Mouse (Mus musculus) brain, adult 2 months (tissue): Measurements from ENCODE around the gene Fat2.

Source experiments
- DNase-seq: peaks from one replicate; pipeline ENCODE4 v3.0.0; 2011; ENCODE audit warnings: low read depth, low spot score

Fat2 gene

DNA sequence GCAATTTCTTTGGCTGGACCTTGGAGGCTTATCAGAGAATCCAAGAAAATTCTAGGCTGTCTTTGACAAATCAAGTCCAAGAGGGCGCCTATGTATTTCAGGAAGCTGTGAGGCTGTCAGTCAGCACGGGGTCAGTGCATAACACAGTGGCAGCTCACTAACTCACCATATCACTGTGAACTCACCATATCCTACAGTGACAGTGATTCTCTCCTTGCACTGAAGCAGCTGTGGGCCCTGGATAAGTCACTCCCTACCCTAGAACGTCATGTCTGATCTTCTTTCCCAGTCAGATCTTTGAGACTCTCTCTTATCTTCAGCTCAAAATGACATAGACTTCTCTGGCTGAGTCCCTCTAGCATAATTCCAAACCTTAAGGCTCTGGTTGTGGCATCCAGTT, 96.9 kb downstream of the Fat2 start:
- no peak for DNase-seq

DNA sequence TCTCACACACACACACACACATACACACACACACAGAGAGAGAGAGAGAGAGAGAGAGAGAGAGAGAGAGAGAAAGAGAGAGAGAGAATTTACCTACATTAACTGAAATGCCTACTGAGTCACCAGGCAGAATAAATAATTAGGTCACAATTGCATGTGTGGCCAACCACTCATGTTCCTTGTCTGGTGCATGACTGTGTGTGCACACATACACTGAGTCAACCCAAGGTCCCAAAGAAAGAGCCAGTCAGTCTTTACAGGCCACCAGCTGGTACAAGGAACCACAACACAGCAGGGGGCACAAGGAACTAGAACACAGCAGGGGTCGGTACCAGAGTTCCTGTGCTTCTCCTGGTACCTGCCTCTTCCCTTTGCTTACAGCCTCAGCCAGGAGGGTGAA, 99.5 kb downstream of the Fat2 start:
- no peak for DNase-seq

DNA sequence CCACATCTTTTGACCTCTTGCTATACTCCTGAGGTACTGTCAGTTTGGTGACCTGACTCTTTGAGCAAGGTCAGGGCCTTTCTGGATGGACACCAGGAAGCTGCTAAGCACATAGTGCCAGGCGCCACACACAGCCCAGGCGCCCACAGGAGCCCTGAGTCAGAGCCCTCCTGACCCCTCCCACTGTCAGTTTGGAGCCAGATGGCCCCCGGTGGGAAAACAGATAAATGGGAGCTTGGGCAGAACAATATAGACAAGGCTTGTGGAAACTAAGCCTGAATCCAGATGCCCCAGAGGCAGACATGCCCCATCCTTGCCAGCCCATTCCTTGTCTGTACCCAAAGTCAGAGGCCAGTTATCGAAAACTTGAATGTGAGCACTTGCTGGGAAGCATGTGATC, 101.6 kb downstream of the Fat2 start:
- DNase-seq = no peak

DNA sequence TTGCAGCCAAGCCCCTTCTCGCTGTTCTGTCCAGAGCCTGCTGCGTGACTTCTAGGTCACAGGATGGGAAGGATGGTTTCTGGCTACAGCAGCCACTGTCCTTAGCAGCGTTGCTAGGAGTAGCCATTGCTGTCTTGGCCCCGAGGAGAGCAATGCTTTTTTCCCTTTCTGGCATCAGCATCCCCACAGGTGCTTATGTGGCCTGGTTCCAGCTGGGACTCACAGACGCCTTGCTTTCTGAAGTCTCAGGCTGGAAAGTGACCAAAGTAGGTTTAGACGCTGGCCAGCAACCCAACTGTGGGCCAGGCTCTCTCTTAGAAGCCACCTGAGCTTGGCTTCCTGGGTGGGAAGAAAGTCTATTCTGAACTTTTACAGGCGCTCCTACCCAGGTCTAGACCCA, 102.1 kb downstream of the Fat2 start:
- peak; percentile 86 for DNase-seq

DNA sequence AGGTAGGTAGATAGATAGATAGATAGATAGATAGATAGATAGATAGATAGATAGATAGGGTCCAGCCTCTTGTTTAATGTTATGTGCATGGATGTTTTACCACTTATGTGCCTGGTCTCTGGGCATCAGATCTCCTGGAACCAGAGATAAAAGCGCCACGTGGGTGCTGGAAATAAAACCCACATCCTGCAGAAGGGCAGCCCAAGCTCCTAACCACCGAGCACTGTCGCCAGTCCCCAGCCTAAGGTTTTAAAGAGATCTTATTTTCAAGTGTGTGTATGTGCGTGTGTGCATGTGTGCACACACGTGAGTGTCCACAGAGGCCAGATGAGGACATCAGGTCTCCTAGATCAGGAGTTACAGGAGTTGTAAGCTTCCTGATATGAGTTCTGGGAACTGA, 105.3 kb downstream of the Fat2 start:
- no peak for DNase-seq

DNA sequence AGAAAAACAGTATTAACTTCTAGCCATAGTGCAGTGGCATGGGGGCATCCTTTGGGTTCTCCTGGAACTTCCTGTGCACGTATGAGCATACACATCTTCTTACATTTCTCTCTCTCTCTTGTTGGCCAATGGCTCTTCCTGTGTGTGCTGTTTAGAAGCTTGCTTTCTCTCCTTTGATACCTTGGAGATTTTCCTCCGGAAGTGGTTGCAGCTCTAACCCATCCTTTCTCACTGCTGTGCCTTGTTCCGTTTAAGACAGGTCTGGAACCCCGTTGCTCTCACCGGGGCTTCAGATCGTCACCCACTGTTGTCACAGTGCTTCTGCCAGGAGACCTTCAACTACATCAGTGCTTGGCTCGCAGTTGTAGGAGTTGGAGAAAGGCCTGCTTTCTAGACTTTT, 115.1 kb downstream of the Fat2 start:
- no peak for DNase-seq

DNA sequence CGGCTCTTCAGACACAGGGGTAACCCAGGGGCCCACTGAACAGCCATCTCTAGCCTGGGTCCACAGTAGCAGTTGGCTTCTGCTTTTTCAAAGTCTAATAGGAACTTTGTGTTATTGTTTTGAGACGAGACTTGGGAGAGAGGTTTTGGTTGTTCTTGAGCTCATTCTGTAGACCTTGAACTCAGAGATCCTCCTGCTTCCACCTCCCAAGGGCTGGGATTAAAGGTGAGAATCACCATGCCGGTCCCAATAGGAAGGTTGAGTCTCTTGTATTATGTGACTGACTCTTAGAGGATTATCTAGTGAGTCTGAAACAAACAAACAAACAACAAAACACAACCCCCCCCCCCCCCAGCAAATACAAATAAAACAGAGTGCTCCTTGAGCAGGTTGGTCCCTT, 117.9 kb downstream of the Fat2 start:
- no peak for DNase-seq

DNA sequence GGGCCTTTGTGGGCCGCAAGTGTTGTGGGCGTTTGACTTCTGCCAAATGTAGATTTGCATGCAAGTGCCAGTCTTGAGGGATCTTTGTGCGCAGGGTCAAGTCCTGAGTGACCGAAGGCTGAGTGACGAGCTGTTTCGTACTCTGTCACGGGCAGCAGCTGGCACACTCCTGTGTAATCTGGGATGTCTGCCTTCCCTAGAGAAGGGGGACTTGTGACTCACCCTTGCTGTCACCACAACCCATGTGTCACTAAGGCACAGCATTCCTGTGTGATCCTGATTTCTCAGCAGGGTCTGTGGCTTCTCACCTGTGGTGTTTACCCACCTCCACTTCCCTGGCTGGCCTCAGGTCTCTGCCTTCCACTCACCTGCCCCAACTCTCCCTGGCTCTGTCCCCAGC, 118.5 kb downstream of the Fat2 start:
- DNase-seq = peak; percentile 63

DNA sequence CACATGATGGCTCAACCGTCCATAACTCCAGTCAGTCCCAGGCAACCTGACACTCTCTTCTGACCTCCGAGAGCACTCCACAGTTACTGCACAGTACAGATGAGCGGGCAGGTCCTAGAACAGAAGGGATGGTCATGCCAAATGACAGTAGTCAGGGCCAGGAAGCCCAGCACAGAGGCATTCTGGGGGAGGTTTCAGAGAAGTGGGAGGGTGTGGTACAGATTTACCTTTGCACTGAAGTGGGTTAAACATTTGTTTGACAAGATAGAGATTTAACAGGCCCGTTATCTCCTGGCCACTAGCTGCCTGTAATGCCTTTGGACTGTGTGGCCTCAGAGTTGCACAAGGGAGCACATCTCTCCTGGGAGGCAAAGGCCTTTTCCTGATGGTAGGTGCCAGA, 118.9 kb downstream of the Fat2 start:
- no peak for DNase-seq

DNA sequence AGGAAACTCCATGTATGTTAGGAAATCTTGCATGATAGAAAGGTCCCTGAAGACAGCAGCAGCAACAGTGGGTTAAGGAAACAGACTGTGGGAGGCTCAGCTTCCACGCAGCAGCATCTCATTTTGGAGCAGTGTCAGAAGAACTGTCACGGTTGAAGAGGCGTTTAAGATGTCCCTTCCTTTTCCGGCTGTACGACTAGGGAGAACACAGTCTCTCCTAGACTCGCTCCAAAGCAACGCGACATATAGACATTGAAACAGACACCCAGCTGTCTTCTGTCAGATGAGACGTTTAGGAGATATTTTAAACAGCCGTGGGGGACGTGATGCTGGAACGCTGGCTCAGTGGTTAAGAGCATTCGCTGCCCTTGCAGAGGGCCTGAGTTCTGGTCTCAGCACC, 119.5 kb downstream of the Fat2 start:
- peak; percentile 91 for DNase-seq

DNA sequence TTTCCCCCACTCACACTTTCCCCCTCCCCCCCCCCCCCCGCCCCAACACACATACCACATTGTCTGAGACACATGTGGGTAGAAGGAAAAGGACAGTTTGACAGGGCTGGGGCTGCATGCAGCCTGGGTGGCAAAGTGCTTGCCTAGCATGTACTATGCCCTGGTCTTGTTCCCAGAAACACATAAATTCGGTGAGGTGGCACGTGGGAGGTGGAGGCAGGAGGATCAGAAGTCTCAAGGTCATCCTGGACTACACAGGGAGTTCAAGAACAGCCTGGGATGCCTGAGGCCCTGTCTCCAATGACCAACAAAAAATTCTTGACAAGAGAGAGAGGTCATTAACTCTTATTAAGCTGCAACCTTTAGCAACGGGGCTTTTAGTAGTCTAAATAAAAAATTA, 120.3 kb downstream of the Fat2 start:
- DNase-seq = no peak

DNA sequence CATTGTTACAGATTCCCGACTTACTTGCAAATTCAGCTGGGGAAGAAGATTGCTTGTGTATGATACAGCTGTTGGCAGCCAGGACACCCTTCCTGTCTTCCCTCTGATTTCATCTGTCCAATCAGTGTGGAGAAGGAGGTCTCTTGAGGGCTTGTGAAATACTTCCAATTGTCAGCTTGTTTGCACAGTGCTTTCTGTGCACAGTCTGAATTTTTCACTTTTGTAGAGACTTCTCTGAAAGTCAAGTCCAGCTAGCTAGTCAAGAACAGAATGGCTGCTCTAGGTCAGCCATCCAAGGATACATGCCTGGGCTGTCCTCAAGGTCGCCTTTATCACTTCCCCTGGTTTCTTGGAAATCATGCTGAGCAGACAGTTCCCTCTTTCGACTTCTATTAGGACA, 121.4 kb downstream of the Fat2 start:
- no peak for DNase-seq

DNA sequence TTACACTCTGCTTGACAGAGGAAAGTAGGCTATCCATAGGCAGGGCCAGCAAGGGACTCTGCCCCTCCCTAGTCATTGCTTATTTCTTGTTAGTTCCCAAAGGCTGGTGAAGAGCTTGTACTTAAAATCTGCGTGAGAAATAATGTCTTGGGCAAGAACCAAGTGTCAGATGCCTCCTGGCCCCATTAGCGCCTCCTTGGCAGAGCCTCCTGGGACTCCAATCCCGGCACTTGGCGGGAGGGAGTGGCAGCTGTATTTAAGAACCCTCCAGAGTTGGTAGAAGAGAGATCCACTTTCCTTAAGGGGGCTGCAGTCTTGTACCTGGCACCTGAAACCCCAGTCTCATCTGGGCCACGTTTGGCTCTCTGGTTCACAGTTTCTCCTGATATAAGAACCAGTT, 122.2 kb downstream of the Fat2 start:
- DNase-seq = no peak

DNA sequence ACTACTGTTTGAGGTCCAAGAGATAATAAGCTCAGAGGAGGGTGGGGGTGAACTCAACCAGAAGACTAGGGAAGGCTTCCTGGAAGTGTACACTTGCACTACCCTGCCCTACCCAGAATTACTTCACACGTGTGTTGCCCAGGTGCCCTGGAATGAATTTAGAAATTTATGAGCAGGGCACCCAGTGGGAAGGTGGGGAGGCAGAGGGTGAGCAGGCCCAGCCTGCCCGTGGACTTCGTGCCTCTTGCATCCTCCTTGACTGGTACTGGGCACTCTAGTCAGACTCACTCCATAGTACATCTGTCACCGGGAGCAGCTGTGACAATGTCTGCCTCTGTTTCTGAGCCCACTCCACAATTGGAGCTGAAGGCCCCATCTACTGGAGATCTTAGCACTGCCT, 122.8 kb downstream of the Fat2 start:
- no peak for DNase-seq

DNA sequence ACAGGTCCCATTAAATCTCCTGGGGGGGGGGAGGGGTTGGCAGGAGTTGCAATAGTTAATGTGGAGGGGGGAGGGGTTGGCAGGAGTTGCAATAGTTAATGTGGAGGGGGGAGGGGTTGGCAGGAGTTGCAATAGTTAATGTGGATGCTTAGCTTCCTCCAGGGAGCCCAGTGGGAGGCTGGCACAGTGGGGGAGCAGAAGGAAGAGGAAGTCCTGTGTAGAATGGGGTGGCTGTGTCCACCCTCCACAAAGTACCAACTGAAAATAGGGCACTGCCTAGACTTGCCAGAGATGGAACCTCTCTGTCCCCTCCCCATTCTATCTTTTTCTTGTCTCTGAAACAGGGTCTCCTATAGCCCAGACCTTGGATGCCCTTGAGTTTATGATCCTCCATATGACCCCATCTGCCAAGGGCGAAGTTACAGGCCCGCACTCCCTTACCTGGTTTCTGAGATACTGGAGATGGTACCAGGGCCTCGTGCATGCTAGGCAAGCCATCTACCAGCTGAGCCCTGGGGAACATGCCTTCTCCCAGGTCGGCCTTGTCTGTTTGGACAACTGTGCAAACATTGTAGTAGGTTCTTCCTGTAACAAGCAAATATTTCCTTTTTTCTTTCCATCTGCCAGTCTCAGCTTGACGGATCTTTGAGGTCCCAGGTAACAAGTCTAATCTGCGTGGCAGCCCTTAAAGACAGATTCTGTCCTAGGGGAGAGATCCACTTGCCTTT, 126.6 kb downstream of the Fat2 start:
- DNase-seq = no peak

DNA sequence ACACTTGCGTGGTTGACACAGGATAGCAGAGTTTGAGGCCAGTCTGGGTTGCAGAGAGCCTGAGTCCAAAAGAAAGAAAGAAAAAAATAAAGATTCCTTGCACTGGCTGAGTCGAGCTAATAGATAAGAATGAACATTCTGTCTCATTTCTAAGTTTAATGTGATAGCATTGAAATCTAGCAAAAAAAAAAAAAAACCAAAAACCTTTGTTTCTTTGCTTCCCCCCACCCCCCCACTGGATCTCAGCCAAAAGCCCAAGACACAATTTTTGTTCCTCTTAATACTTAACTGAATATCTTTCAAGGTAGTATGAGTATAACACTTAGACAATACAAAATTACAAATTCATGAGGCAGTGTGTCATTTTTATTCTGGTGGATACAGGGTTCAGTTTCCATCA, 127.3 kb downstream of the Fat2 start:
- no peak for DNase-seq

DNA sequence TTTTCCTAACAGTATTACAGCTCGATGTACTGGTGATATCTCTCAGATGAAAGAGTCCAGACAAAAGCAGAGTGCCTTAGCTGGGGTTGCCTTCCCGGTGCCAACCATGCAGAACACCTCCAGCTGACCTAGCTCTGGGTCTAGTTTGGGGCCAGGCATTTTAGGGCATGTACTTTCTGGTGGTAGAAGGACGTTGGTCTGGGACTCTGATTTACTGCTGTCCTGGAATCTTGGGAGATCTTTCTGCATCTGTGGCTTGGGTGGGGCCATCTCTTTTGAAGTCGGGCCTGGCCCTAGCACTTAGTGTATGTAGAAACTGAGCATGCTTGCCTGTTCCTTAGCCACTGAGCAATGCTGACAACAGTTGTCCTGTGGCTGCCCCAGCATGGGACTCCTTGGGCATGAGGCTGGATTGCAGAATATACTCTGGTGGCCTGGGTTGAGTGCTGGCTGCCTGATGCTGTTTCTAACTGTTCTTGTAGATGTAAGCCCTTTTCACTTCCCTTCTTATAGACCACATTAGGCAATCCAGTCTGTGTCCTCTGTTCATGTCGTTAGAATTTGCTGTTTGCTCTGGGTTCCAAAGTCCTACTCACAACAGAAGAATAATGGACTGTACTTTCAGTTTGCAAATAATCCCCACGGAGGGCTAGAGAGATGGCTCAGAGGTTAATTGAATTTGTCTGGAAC, 128.2 kb downstream of the Fat2 start:
- DNase-seq = peak; percentile 52

DNA sequence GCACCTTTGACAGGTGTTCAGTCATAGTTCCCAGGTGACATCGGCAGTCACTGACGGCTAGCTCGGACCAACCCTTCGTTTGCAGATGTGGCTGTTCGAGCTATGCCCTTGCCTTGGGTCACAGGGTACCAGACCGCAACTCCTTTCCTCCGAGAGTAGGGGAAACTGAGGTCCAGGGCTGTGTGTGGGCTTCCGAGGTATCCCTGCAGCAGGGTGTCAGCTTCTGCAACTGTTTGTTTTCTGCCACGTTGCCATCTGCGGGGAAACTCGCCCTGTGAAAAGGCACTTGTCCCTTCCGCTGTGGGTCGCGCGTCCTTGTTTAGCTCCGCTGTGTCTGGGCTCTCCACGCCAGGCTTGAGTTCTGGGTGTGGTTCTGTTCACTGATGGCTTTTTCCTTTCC, 131.8 kb downstream of the Fat2 start:
- DNase-seq = peak; percentile 65

DNA sequence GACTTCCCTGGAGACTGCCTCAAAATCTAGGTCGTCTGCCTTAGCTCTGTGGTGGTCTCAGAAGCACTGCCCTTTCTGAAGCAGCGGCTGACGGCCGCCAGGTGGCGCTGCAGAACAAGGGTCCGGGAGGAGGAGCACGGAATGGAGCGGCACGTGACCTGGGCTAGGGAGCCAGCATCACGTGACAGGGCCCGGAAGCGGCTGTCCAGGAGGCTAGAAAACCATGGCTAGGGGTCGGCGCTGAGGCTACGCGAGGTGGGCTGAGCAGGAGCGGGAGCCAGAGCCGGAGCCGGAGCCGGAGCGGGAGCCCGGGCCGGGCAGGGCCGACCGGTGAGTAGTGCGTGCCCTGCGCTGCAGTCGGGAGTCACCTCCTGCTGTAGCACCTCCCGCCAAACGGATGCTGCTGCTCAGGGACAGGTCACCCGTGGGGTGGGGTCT, 132.2 kb downstream of the Fat2 start, which contains the start of gene Slc36a1:
Slc36a1 (plus strand) TSS at position 192 of the 438 bp plus-strand sequence.
- peak; percentile 97 for DNase-seq
